Mouse (Mus musculus): ENCODE measurements around the gene Smim22. TPM values are rescaled to one million over a fixed set of nuclear protein-coding genes. Genes with fewer than 3 reads are reported as not detected.

Gene Smim22
- total RNA-seq, 2 experiments from 2014 or later = not detected

Other genes starting within 250 kb of the Smim22 start
- gene Cdip1, start 217.0 kb upstream of the Smim22 start, total RNA-seq (2021) = 100 to 1,000 TPM; 241 to 246 TPM
- gene 4930562C15Rik, start 171.9 kb upstream of the Smim22 start, total RNA-seq (2021) = not detected
- 10 to 100 TPM; 96.1 to 98.1 TPM for gene Ubald1, start 127.0 kb upstream of the Smim22 start, total RNA-seq (2021)
- gene Mgrn1, start 121.0 kb upstream of the Smim22 start, total RNA-seq (2021) = 100 to 1,000 TPM; 214 to 215 TPM
- gene Nudt16l1, start 68.5 kb upstream of the Smim22 start, total RNA-seq (2021) = 10 to 100 TPM; 73.0 to 78.3 TPM
- gene Anks3, start 43.1 kb upstream of the Smim22 start, total RNA-seq (2021) = 10 to 100 TPM; 70.2 to 71.8 TPM
- not detected for gene Sept12, start 9.4 kb upstream of the Smim22 start, total RNA-seq (2021)
- gene Rogdi, start 6.3 kb downstream of the Smim22 start, total RNA-seq (2021) = 100 to 1,000 TPM; 348 to 357 TPM
- gene Glyr1, start 42.6 kb downstream of the Smim22 start, total RNA-seq (2021) = 100 to 1,000 TPM; 139 to 143 TPM
- 10 to 100 TPM; 43.3 to 43.7 TPM for gene Ubn1, start 42.8 kb downstream of the Smim22 start, total RNA-seq (2021)
- 1 to 10 TPM; 3.3 to 4.1 TPM for gene Ppl, start 125.1 kb downstream of the Smim22 start, total RNA-seq (2021)
- gene Sec14l5, start 139.8 kb downstream of the Smim22 start, total RNA-seq (2021) = 10 to 100 TPM in 1 of 2 experiments, 1 to 10 TPM in 1; 7.3 to 10.6 TPM
- 10 to 100 TPM; 12.0 to 15.9 TPM for gene Nagpa, start 196.7 kb downstream of the Smim22 start, total RNA-seq (2021)
- gene AU021092, start 215.0 kb downstream of the Smim22 start, total RNA-seq (2021) = 1 to 10 TPM; 3.5 to 4.3 TPM
- 10 to 100 TPM; 29.0 to 31.6 TPM for gene Alg1, start 226.3 kb downstream of the Smim22 start, total RNA-seq (2021)
- 1 to 10 TPM; 5.1 to 5.9 TPM for gene Eef2kmt, start 248.7 kb downstream of the Smim22 start, total RNA-seq (2021)

Measured in layer of hippocampus, adult 18-20 months (tissue).